Mouse (Mus musculus): ENCODE data around the gene Snf8. TPM values are rescaled to one million over a fixed set of nuclear protein-coding genes. Genes with fewer than 3 reads are reported as not detected.
A peak's percentile ranks its signal among the peaks of the same experiment; 100 is the strongest.

The Snf8 gene
- polyA plus RNA-seq, 1 experiment: 17.0 TPM

- no peaks in the 10 kb centered on the region for H3K27me3 ChIP-seq (ENCODE audit: control insufficient read depth)
- peaks cover 50% of the 10 kb centered on the region for H3K4me1 ChIP-seq (ENCODE audit: control insufficient read depth)
- TF ChIP-seq GATA1 (IDR thresholded peaks at IDR 0.05; ENCODE audit: low read length) (no peak), TAL1 (IDR thresholded peaks at IDR 0.05; ENCODE audit: low read length) (no peak)
- H3K36me3 ChIP-seq (ENCODE audit: control insufficient read depth): peaks cover 29% of the 10 kb centered on the region
- no peaks in the 10 kb centered on the region for H3K9me3 ChIP-seq (ENCODE audit: control insufficient read depth, low read length)
- peak within 1 kb of the TSS; percentile 83 for H3K4me3 ChIP-seq (replicated peaks)
Measured at GRCm38 (mm10) chr11:96075509-96076220, 41.0 kb downstream of the Snf8 start, which contains the start of gene Atp5g1. Atp5g1 (minus strand) TSS chr11:96075670.

- no peaks in the 10 kb centered on the region for H3K9me3 ChIP-seq (ENCODE audit: control insufficient read depth, low read length)
- peaks cover 42% of the 10 kb centered on the region for H3K4me1 ChIP-seq (ENCODE audit: control insufficient read depth)
- TF ChIP-seq GATA1 (IDR thresholded peaks at IDR 0.05; ENCODE audit: low read length) (no peak), TAL1 (IDR thresholded peaks at IDR 0.05; ENCODE audit: low read length) (no peak)
- no peaks in the 10 kb centered on the region for H3K27me3 ChIP-seq (ENCODE audit: control insufficient read depth)
- H3K36me3 ChIP-seq (ENCODE audit: control insufficient read depth): peaks cover 22% of the 10 kb centered on the region
- H3K4me3 ChIP-seq (replicated peaks): peak overlapping the region; percentile 83
Measured at GRCm38 (mm10) chr11:96076221-96077105, 41.8 kb downstream of the Snf8 start.

- Histone ChIP-seq H3K36me3 (ENCODE audit: control insufficient read depth) (no peaks in the 10 kb centered on the region), H3K4me3 (replicated peaks) (no peak overlapping the region), H3K27me3 (ENCODE audit: control insufficient read depth) (peaks cover 7% of the 10 kb centered on the region; the same call in 1 of the 2 replicates), H3K9me3 (ENCODE audit: control insufficient read depth, low read length) (no peaks in the 10 kb centered on the region), H3K4me1 (ENCODE audit: control insufficient read depth) (peaks cover 12% of the 10 kb centered on the region)
- TF ChIP-seq GATA1 (IDR thresholded peaks at IDR 0.05; ENCODE audit: low read length) (no peak), TAL1 (IDR thresholded peaks at IDR 0.05; ENCODE audit: low read length) (no peak)
Measured at GRCm38 (mm10) chr11:96080736-96081135, 46.1 kb downstream of the Snf8 start.

DNA sequence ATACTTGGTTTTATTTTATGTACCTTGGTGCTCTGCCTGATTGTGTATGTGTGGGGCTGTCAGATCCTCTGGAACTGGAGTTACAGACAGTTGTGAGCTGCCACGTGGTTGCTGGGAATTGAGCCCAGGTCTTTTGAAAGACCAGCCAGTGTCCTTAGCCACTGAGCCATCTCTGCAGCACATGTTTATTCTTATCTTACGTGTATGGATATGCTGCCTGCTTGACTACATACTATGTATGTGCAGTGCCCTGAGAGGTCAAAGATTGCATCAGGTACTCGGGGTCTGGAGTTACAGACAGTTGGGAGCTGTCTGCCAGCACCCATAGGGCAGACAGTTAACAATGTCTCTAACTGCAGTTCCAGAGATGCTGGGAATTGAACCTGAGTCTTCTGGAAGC, 48.0 kb downstream of the Snf8 start:
- H3K9me3 ChIP-seq (ENCODE audit: control insufficient read depth, low read length): peaks cover 1% of the 10 kb centered on the region; the same call in 1 of the 2 replicates
- no peaks in the 10 kb centered on the region for H3K4me1 ChIP-seq (ENCODE audit: control insufficient read depth)
- TF ChIP-seq TAL1 (IDR thresholded peaks at IDR 0.05; ENCODE audit: low read length) (no peak), GATA1 (IDR thresholded peaks at IDR 0.05; ENCODE audit: low read length) (no peak)
- no peaks in the 10 kb centered on the region for H3K36me3 ChIP-seq (ENCODE audit: control insufficient read depth)
- H3K4me3 ChIP-seq (replicated peaks): no peak overlapping the region
- peaks cover 7% of the 10 kb centered on the region; the same call in 1 of the 2 replicates for H3K27me3 ChIP-seq (ENCODE audit: control insufficient read depth)

DNA sequence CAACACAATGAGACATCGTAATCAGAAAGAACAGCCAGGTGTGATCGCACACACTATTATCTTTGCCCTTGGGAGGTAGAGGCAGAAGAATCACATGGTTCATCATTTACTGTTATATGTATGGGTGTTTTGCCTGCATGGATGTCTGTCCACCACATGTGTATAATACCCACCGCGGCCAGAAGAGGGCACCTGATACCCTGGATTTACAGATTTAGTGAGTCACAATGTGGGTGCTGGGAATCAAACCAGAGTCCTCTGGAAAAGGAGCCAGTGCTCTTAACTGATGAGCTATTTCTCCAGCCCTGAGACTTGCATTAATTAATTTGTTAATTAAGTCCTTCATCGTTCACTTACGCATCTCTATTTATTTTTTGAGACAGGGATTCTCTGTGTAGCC, 53.3 kb downstream of the Snf8 start:
- TF ChIP-seq GATA1 (IDR thresholded peaks at IDR 0.05; ENCODE audit: low read length) (no peak), TAL1 (IDR thresholded peaks at IDR 0.05; ENCODE audit: low read length) (no peak)
- H3K36me3 ChIP-seq (ENCODE audit: control insufficient read depth): no peaks in the 10 kb centered on the region
- peaks cover 7% of the 10 kb centered on the region for H3K9me3 ChIP-seq (ENCODE audit: control insufficient read depth, low read length)
- no peak overlapping the region for H3K4me3 ChIP-seq (replicated peaks)
- H3K4me1 ChIP-seq (ENCODE audit: control insufficient read depth): no peaks in the 10 kb centered on the region
- peaks cover 10% of the 10 kb centered on the region; the same call in 1 of the 2 replicates for H3K27me3 ChIP-seq (ENCODE audit: control insufficient read depth)

DNA sequence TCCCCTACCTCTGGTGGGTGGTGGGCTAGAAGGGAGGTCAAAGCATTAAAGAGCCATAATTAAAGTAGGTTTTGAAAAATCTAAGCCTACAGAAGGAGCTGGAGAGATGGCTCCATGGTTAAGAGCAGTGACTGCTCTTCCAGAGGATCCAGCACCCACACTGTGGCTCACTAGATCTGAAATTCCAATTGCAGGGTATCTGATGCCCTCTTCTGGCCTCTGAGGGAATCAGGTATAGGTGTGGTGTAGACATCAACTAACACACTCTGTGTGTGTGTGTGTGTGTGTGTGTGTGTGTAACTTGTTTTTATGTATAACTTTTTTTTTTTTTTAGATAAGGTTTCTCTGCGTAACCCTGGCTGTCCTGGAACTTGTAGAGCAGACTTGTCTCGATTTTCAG, 56.4 kb downstream of the Snf8 start:
- Histone ChIP-seq H3K4me3 (replicated peaks) (no peak overlapping the region), H3K9me3 (ENCODE audit: control insufficient read depth, low read length) (peaks cover 7% of the 10 kb centered on the region), H3K4me1 (ENCODE audit: control insufficient read depth) (no peaks in the 10 kb centered on the region), H3K36me3 (ENCODE audit: control insufficient read depth) (no peaks in the 10 kb centered on the region), H3K27me3 (ENCODE audit: control insufficient read depth) (peaks cover 3% of the 10 kb centered on the region; the same call in 1 of the 2 replicates)
- TF ChIP-seq TAL1 (IDR thresholded peaks at IDR 0.05; ENCODE audit: low read length) (no peak), GATA1 (IDR thresholded peaks at IDR 0.05; ENCODE audit: low read length) (no peak)

GRCm38 (mm10) chr11:96092674-96093291, 58.1 kb downstream of the Snf8 start:
- H3K9me3 ChIP-seq (ENCODE audit: control insufficient read depth, low read length): peaks cover 5% of the 10 kb centered on the region
- H3K4me1 ChIP-seq (ENCODE audit: control insufficient read depth): no peaks in the 10 kb centered on the region
- no peaks in the 10 kb centered on the region for H3K36me3 ChIP-seq (ENCODE audit: control insufficient read depth)
- TF ChIP-seq TAL1 (IDR thresholded peaks at IDR 0.05; ENCODE audit: low read length) (no peak), GATA1 (IDR thresholded peaks at IDR 0.05; ENCODE audit: low read length) (no peak)
- no peak overlapping the region for H3K4me3 ChIP-seq (replicated peaks)
- peaks cover 3% of the 10 kb centered on the region; the same call in 1 of the 2 replicates for H3K27me3 ChIP-seq (ENCODE audit: control insufficient read depth)

- Histone ChIP-seq H3K9me3 (ENCODE audit: control insufficient read depth, low read length) (no peaks in the 10 kb centered on the region), H3K4me3 (replicated peaks) (no peak overlapping the region), H3K27me3 (ENCODE audit: control insufficient read depth) (0 out of 2 replicates have a peak, but pooled peaks cover 3% of the 10 kb centered on the region), H3K4me1 (ENCODE audit: control insufficient read depth) (no peaks in the 10 kb centered on the region), H3K36me3 (ENCODE audit: control insufficient read depth) (no peaks in the 10 kb centered on the region)
- no peak for TF ChIP-seq GATA1 (IDR thresholded peaks at IDR 0.05; ENCODE audit: low read length)
Measured at GRCm38 (mm10) chr11:96093361-96093760, 58.7 kb downstream of the Snf8 start.

Other genes with a start within 250 kb of the Snf8 start
- gene Phospho1, start 210.4 kb upstream of the Snf8 start, polyA plus RNA-seq (2012): 161 and 210 TPM in 2 replicates
- 0.18 and 0.59 TPM in 2 replicates for gene Gngt2, start 197.7 kb upstream of the Snf8 start, polyA plus RNA-seq (2012)
- gene Abi3, start 192.4 kb upstream of the Snf8 start, polyA plus RNA-seq (2012): 0.61 and 1.0 TPM in 2 replicates
- gene B4galnt2, start 120.0 kb upstream of the Snf8 start, polyA plus RNA-seq (2012): not detected in 2 replicates
- gene Igf2bp1, start 28.9 kb upstream of the Snf8 start, polyA plus RNA-seq (2012): 1.0 and 1.8 TPM in 2 replicates
- not detected in 2 replicates for gene Gip, start 10.3 kb upstream of the Snf8 start, polyA plus RNA-seq (2012)
- 1.1 and 1.5 TPM in 2 replicates for gene Ube2z, start 30.5 kb downstream of the Snf8 start, polyA plus RNA-seq (2012)
- gene Atp5g1, start 40.8 kb downstream of the Snf8 start, polyA plus RNA-seq (2012): 12.4 and 31.7 TPM in 2 replicates
- 0.02 TPM in 1 of 2 replicates, not detected in the other for gene Calcoco2, start 77.1 kb downstream of the Snf8 start, polyA plus RNA-seq (2012)
- not detected in 2 replicates for gene Ttll6, start 98.9 kb downstream of the Snf8 start, polyA plus RNA-seq (2012)
- 0.02 TPM in 2 replicates for gene Hoxb13, start 159.4 kb downstream of the Snf8 start, polyA plus RNA-seq (2012)
- gene Hoxb9, start 236.6 kb downstream of the Snf8 start, polyA plus RNA-seq (2012): 0.01 TPM in 1 of 2 replicates, not detected in the other
- not detected in 2 replicates for gene Hoxb8, start 247.0 kb downstream of the Snf8 start, polyA plus RNA-seq (2012)

Measured in erythroblast, embryonic 14.5 days (primary cell).